Mouse (Mus musculus): Measurements from ENCODE around the gene Atp6v0b. TPM values are rescaled to one million over a fixed set of nuclear protein-coding genes. Genes with fewer than 3 reads are reported as not detected.

Gene Atp6v0b
- polyA plus RNA-seq, 1 experiment from 2014 or later = 168 TPM

DNA sequence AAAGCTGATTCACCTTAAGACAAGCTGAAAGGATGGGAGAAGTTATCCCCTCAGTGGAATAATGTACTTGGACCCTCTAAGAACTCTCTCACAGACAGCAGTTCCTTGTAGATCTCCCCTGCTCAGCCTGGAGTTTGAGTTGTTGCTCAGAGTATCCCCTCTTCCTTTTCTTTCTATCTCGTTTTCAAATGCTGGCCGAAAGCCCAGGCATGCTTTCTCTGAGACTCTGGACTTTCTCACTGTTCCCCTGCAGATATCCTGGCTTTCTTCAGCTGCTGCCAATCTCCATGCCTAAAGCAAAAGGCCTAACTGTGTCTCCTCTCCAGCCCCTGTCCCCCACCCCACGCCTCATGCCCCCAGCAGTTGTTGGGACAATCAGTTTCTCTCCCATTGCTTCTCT is 31.1 kb upstream of the Atp6v0b start:
- Histone ChIP-seq H3K27ac (replicated peaks) (no peak overlapping the region), H3K27me3 (peaks cover 25% of the 10 kb centered on the region), H3K36me3 (replicated peaks) (no peaks in the 10 kb centered on the region), H3K4me2 (no peak overlapping the region), H3K4me1 (replicated peaks) (peaks cover 49% of the 10 kb centered on the region), H3K9ac (no peak overlapping the region), H3K4me3 (replicated peaks) (no peak overlapping the region), H3K9me3 (replicated peaks) (no peaks in the 10 kb centered on the region)
- ATAC-seq (ENCODE audit: insufficient read depth) = no peak
- WGBS (ENCODE audit: insufficient replicate concordance) = 62% methylated on average over 3 of the region's 3 CpGs

DNA sequence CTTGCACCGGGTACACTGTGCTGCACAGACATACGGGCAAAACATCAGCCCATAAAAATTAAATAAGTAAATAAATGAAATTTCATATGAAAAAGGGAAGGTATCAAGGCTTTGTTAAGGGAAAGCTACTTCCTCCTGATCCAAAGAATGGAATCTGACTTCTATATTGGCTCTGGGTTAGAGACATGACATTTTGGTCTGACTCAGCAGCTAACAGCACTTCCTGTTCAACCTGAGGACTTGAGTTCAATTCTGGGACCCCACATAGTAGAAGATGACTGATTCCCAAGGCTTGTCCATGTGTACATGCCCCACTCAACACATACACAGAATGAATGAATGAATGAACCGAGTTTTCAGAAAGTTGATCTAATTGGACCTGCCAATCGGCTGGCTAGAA is 30.7 kb upstream of the Atp6v0b start:
- WGBS (ENCODE audit: insufficient replicate concordance) = 71% methylated on average over 4 of the region's 4 CpGs
- H3K27ac ChIP-seq (replicated peaks) = no peak overlapping the region
- H3K4me2 ChIP-seq = no peak overlapping the region
- no peaks in the 10 kb centered on the region for H3K9me3 ChIP-seq (replicated peaks)
- H3K9ac ChIP-seq = no peak overlapping the region
- H3K4me1 ChIP-seq (replicated peaks) = peaks cover 53% of the 10 kb centered on the region
- ATAC-seq (ENCODE audit: insufficient read depth) = no peak
- H3K36me3 ChIP-seq (replicated peaks) = no peaks in the 10 kb centered on the region
- H3K27me3 ChIP-seq = peaks cover 21% of the 10 kb centered on the region
- H3K4me3 ChIP-seq (replicated peaks) = no peak overlapping the region

DNA sequence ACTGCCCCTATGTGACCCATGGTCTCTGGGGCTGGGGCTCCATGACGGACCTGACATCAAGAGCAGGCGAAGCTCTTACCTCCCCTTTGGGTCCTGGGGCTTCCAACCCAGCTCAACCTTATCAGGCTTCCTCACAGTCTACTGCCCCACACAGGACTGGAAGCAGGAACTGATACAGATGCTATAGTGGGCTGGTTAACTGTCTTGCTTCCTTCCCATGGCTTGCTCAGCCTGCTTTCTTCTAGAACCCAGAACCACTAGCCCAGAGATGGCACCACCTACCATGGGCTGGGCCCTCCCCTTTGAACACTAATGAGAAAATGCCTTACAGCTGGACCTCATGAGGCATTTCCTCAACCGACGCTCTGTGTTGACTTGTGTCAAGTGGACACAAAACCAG is 30.3 kb upstream of the Atp6v0b start:
- Histone ChIP-seq H3K4me3 (replicated peaks) (no peak overlapping the region), H3K4me1 (replicated peaks) (peaks cover 57% of the 10 kb centered on the region), H3K9me3 (replicated peaks) (no peaks in the 10 kb centered on the region), H3K36me3 (replicated peaks) (0 out of 2 replicates have a peak, but pooled peaks cover 1% of the 10 kb centered on the region), H3K27ac (replicated peaks) (no peak overlapping the region), H3K9ac (no peak overlapping the region), H3K4me2 (no peak overlapping the region), H3K27me3 (peaks cover 17% of the 10 kb centered on the region)
- no peak for ATAC-seq (ENCODE audit: insufficient read depth)
- WGBS (ENCODE audit: insufficient replicate concordance) = 47% methylated on average over 4 of the region's 4 CpGs

DNA sequence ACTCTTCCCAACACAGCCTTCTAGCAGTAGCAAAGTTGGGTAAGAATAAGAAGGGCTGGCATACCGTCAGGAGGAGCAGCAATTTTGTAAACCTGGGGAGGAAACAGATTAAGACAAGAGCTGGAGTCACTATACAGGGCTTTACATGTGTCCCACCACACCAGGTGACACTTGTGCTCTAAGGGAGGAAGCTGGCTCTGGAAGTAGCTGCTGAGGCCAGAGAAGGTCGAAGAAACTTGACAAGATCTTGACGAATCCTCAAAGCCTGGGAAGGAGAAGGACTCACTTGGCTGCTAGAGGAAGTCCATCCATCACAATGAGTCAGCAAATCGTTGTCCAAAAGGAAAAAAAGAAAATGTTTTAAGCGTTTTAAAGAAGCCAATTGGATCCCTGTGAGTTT is 29.3 kb upstream of the Atp6v0b start:
- H3K9ac ChIP-seq = peak overlapping the region; percentile 55; the same call in 1 of the 2 replicates
- peak overlapping the region; percentile 94 for H3K4me2 ChIP-seq
- H3K36me3 ChIP-seq (replicated peaks) = peaks cover 11% of the 10 kb centered on the region
- ATAC-seq (ENCODE audit: insufficient read depth) = no peak
- H3K9me3 ChIP-seq (replicated peaks) = no peaks in the 10 kb centered on the region
- H3K27me3 ChIP-seq = peaks cover 7% of the 10 kb centered on the region; the same call in 1 of the 2 replicates
- peaks cover 66% of the 10 kb centered on the region for H3K4me1 ChIP-seq (replicated peaks)
- 32% methylated on average over 5 of the region's 5 CpGs for WGBS (ENCODE audit: insufficient replicate concordance)
- H3K27ac ChIP-seq (replicated peaks) = peak overlapping the region; percentile 87; the same call in 1 of the 2 replicates
- peak overlapping the region; percentile 76; the same call in 1 of the 2 replicates for H3K4me3 ChIP-seq (replicated peaks)

DNA sequence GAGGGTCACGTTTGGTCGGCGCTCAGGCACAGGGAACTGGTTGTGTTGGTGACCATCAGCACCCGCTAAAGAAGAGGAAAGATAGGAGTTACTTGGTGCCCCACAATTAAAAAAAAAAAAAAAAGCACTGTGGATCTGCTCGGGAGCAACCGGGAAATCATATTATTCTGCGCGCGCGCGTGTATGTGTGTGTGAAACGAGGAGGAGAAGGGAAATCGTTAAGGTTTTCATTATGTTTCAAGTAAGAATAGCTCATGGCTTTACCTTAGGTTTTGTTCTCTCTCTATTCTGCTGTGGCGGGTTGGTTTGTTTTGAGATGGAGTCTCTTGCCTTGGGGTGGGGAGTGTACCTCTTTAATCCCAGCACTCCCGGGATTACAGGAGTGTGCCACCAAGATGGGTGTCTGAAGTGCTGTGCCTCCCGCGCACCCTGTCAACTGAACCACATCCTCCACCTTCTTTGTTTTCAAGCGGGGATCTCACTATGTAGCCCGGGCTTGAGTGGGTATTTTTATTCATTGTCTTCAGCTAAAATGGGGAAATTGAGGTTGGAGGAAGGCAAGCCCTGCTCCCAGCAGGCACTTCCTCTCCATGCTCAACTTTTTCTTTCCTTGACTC is 28.5 kb upstream of the Atp6v0b start:
- Histone ChIP-seq H3K27me3 (peaks cover 1% of the 10 kb centered on the region; the same call in 1 of the 2 replicates), H3K36me3 (replicated peaks) (peaks cover 18% of the 10 kb centered on the region), H3K4me2 (peak overlapping the region; percentile 94), H3K4me3 (replicated peaks) (peak overlapping the region; percentile 76), H3K9ac (peak overlapping the region; percentile 55), H3K27ac (replicated peaks) (peak overlapping the region; percentile 87), H3K9me3 (replicated peaks) (no peaks in the 10 kb centered on the region), H3K4me1 (replicated peaks) (peaks cover 69% of the 10 kb centered on the region)
- 1% methylated on average over 19 of the region's 19 CpGs for WGBS (ENCODE audit: insufficient replicate concordance)
- ATAC-seq (ENCODE audit: insufficient read depth) = no peak

DNA sequence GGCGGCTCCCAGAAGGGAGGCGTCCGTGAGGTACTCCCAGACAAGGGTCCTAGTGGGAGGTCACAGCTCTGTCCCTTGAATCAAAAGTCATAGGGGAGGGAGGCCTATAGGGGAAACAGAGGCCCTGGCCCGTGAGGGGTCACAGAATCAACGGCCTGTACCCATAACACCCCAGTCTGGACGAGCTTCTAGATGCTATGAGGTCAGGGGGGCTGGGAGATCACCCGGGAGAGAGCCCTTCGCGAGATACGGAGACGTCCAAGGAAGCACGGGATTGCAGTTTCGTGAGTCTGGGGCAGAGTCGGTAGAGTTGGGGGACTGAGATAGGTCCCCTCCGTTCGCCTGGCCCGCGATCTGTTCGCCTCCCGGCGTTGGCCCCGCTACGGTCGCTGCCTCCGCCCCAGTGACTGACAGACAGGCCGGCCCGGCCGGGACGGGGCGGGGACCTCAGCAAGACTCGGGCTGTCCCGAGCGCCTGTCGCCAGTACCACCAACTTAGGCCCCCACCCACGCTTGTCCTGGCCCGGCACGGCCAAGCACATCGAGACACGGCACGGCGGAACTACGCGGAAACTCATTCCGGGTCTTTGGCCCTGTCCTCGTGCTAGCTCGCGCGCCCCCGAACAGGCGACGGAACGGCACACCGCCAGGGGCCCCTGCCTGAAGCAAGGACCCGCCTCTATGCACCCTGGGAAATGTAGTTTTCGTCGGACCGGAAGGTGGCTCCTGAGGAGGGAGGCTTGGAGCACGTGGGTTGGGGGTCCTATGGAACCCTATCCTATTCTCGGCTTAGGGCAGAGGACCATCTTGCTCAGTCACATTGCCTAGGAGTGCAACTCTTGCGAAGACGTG is 27.7 kb upstream of the Atp6v0b start, which contains the start of gene Ipo13:
TSS of gene Ipo13 (minus strand) at position 409 of the 852 bp plus-strand sequence.
- under 1% methylated on average over 61 of the region's 61 CpGs for WGBS (ENCODE audit: insufficient replicate concordance)
- peak; percentile 95 for ATAC-seq (ENCODE audit: insufficient read depth)
- H3K27ac ChIP-seq (replicated peaks) = peak within 1 kb of the TSS; percentile 87
- no peaks in the 10 kb centered on the region for H3K27me3 ChIP-seq
- H3K36me3 ChIP-seq (replicated peaks) = peaks cover 22% of the 10 kb centered on the region
- no peaks in the 10 kb centered on the region for H3K9me3 ChIP-seq (replicated peaks)
- peak within 1 kb of the TSS; percentile 94 for H3K4me2 ChIP-seq
- H3K4me1 ChIP-seq (replicated peaks) = peaks cover 69% of the 10 kb centered on the region
- peak within 1 kb of the TSS; percentile 79 for H3K9ac ChIP-seq
- H3K4me3 ChIP-seq (replicated peaks) = peak within 1 kb of the TSS; percentile 76

DNA sequence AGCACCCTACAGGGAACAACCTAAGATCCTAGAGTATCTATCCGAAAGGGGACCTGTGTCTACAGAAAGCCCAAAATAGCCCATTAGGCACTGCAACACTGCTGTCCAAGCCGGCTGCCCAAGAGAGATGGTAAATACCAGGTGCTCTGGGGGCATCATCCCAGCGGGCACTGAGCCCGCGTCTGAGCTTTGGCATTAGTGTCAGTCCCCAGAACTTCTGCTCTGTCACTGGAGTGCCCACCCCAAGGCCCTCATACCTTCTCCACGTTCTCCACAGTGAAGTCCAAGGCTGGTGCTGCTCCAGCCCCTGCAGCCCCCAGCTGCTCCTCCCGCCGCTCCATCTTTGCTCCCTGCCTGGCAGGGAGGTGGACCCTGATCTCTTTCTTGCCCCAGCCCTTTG is 26.9 kb upstream of the Atp6v0b start:
- peaks cover 71% of the 10 kb centered on the region for H3K4me1 ChIP-seq (replicated peaks)
- H3K27ac ChIP-seq (replicated peaks) = peak overlapping the region; percentile 87; the same call in 1 of the 2 replicates
- peak overlapping the region; percentile 94 for H3K4me2 ChIP-seq
- no peaks in the 10 kb centered on the region for H3K9me3 ChIP-seq (replicated peaks)
- no peaks in the 10 kb centered on the region for H3K27me3 ChIP-seq
- H3K4me3 ChIP-seq (replicated peaks) = peak overlapping the region; percentile 76
- peak overlapping the region; percentile 79 for H3K9ac ChIP-seq
- H3K36me3 ChIP-seq (replicated peaks) = peaks cover 22% of the 10 kb centered on the region
- WGBS (ENCODE audit: insufficient replicate concordance) = 22% methylated on average over 8 of the region's 8 CpGs
- no peak for ATAC-seq (ENCODE audit: insufficient read depth)

DNA sequence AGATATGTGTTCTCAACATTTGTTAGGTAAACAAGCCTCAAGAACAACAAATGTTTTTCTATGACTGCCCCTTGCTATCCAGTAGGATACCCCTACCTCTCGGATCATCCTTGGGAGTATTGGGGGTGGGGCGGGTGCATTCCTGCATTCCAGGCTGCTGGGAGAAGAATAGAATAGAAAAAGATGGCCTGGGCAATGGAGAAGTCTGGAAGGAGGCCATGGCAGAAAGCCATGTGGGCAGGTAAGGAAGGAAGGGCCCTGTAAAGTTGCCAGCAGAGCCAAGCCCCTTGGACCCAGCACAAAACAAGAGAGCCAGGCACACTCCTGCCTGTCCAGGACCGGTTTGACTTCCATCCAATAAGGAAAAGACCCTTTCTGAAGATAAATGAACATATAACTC is 26.3 kb upstream of the Atp6v0b start:
- peak overlapping the region; percentile 76 for H3K4me3 ChIP-seq (replicated peaks)
- no peak for ATAC-seq (ENCODE audit: insufficient read depth)
- 72% methylated on average over 3 of the region's 3 CpGs for WGBS (ENCODE audit: insufficient replicate concordance)
- H3K36me3 ChIP-seq (replicated peaks) = peaks cover 22% of the 10 kb centered on the region
- peak overlapping the region; percentile 79; the same call in 1 of the 2 replicates for H3K9ac ChIP-seq
- H3K9me3 ChIP-seq (replicated peaks) = no peaks in the 10 kb centered on the region
- no peaks in the 10 kb centered on the region for H3K27me3 ChIP-seq
- peak overlapping the region; percentile 94 for H3K4me2 ChIP-seq
- H3K27ac ChIP-seq (replicated peaks) = no peak overlapping the region
- H3K4me1 ChIP-seq (replicated peaks) = peaks cover 67% of the 10 kb centered on the region

DNA sequence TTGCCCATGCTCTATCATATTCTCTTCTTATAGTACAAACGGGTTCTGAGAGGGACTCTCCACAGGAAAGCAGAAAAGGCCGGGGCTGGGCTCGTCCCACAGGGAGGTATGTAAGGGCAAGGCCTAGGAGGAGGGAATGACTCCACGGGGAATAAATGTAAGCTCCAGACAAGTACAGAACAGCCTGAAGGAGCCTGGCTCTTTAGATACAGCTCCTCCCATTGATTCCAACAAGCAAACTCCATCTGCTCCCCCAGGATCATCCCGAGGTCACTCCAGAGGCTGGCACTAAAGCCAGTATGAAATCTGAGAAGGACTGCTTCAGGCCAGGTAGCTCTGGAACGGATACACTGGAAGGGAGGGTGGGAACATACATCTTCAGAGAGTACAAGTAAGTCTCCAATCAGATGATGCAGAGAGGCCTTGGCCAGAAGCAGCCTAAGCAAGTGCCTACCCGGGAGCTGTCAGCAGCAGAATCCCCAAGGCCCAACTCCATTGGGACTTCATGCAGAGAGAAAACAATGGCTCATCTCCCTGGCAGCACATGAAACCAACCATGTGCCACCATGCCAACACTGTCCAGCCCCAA is 25.6 kb upstream of the Atp6v0b start:
- Histone ChIP-seq H3K9ac (no peak overlapping the region), H3K27ac (replicated peaks) (no peak overlapping the region), H3K36me3 (replicated peaks) (peaks cover 24% of the 10 kb centered on the region), H3K4me3 (replicated peaks) (peak overlapping the region; percentile 76), H3K4me2 (peak overlapping the region; percentile 94), H3K4me1 (replicated peaks) (peaks cover 61% of the 10 kb centered on the region), H3K9me3 (replicated peaks) (no peaks in the 10 kb centered on the region), H3K27me3 (no peaks in the 10 kb centered on the region)
- ATAC-seq (ENCODE audit: insufficient read depth) = no peak
- WGBS (ENCODE audit: insufficient replicate concordance) = 78% methylated on average over 7 of the region's 7 CpGs

DNA sequence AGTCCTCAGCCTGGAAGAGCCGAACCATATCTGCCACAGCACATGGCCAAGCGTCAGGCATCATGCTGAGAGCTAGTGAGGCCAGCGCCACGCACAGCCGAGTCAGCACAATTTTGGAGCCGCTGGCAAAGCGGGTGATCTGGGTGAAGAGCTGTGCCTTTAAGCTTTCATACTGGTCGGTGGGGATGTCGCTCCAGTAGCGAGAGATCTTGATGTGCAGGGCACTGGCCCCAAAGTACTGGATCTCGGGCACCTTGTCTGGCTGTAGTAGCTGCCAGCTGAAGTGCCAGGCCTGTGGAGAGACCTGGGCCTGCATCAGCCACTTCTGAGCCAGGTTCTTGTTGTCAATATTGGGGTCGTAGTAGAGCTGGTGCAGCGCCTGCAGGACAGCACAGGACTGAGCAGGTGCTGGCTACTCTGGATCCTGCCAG is 25.0 kb upstream of the Atp6v0b start:
- H3K4me2 ChIP-seq = no peak overlapping the region
- peaks cover 25% of the 10 kb centered on the region for H3K36me3 ChIP-seq (replicated peaks)
- no peak for ATAC-seq (ENCODE audit: insufficient read depth)
- H3K9me3 ChIP-seq (replicated peaks) = no peaks in the 10 kb centered on the region
- H3K4me3 ChIP-seq (replicated peaks) = no peak overlapping the region
- peaks cover 54% of the 10 kb centered on the region for H3K4me1 ChIP-seq (replicated peaks)
- WGBS (ENCODE audit: insufficient replicate concordance) = 84% methylated on average over 13 of the region's 13 CpGs
- no peaks in the 10 kb centered on the region for H3K27me3 ChIP-seq
- H3K27ac ChIP-seq (replicated peaks) = no peak overlapping the region
- H3K9ac ChIP-seq = no peak overlapping the region
